Mouse (Mus musculus) ES-Bruce4 (cell line): ENCODE measurements at regions not wholly inside any gene's neighbourhood (a gene's known extent, or its start where the extent isn't known, plus 50 kb on each side); places are given as distances from the start of the nearest gene placed in this dataset.

Experiments used
- CTCF ChIP-seq: IDR thresholded peaks from one replicate; pipeline ENCODE4 v1.8.1; 2011; ENCODE audit warnings: low read depth, low read length
- EP300 ChIP-seq: IDR thresholded peaks from 2 replicates; pipeline ENCODE4 v1.6.1; 2011; ENCODE audit warnings: low read depth, low read length; ENCODE audit not compliant: insufficient read depth
- POLR2A ChIP-seq: IDR thresholded peaks from one replicate; pipeline ENCODE4 v1.8.1; 2011; ENCODE audit warnings: low read length; ENCODE audit not compliant: insufficient read depth

- TF ChIP-seq CTCF: no peak
- TF ChIP-seq EP300: no peak
- TF ChIP-seq POLR2A: no peak
Observed at GRCm38 (mm10) chr2:138990031-138990430, 503.7 kb upstream of the Sptlc3 start.
